Mouse (Mus musculus) forebrain, embryonic 12.5 days (tissue): ENCODE measurements around the gene Gm9112. TPM values are rescaled to one million over a fixed set of nuclear protein-coding genes. Genes with fewer than 3 reads are reported as not detected.
"Not testable (repeated sequence)": the region's sequence is repeated elsewhere in the genome, so short reads cannot be mapped to it uniquely, and the experiment has no call there.

Source experiments
- ATAC-seq: fragments of 200-750 bp; cut with Nextera tagmentation; 2 replicates; pipeline ENCODE4 v1.8.0; 2017; ENCODE audit warnings: moderate TSS enrichment; ENCODE audit not compliant: low FRiP score
- H3K27ac ChIP-seq: fragments of 300-500 bp; sonication (generic); 2 replicates; pipeline ENCODE4 v1.5.1; 2016; ENCODE audit warnings: mild to moderate bottlenecking
- H3K27me3 ChIP-seq: fragments of 300-500 bp; sonication (generic); 2 replicates; pipeline ENCODE4 v1.6.1; 2016; ENCODE audit warnings: mild to moderate bottlenecking
- H3K36me3 ChIP-seq: fragments of 300-500 bp; sonication (generic); replicated peaks from 2 replicates; pipeline ENCODE4 v1.6.1; 2016; ENCODE audit warnings: mild to moderate bottlenecking
- H3K4me1 ChIP-seq: fragments of 300-500 bp; sonication (generic); 2 replicates; pipeline ENCODE4 v1.6.1; 2016
- H3K4me2 ChIP-seq: fragments of 300-500 bp; sonication (generic); 2 replicates; pipeline ENCODE4 v1.6.1; 2016; ENCODE audit warnings: mild to moderate bottlenecking, moderate library complexity
- H3K4me3 ChIP-seq: fragments of 300-500 bp; sonication (generic); replicated peaks from 2 replicates; pipeline ENCODE4 v1.5.1; 2016; ENCODE audit warnings: mild to moderate bottlenecking
- H3K9ac ChIP-seq: fragments of 300-500 bp; sonication (generic); 2 replicates; pipeline ENCODE4 v1.6.1; 2016; ENCODE audit warnings: mild to moderate bottlenecking
- H3K9me3 ChIP-seq: fragments of 300-500 bp; sonication (generic); 2 replicates; pipeline ENCODE4 v1.6.1; 2016
- WGBS: fragments of 180-500 bp; shearing (Covaris S2); methylation state at CpG from one replicate; pipeline ENCODE4 v1.1.7; 2016; 5-methylcytosine and 5-hydroxymethylcytosine counted together
- polyA plus RNA-seq: library from polyadenylated mRNA; unstranded; fragments of >200 nt; fragmentation: Nextera tagmentation; extraction: Ambion mirVana; gene quantifications from 2 replicates; pipeline ENCODE4 v1.2.1, GENCODE M21; 2016

The Gm9112 gene
- not detected in 2 replicates for polyA plus RNA-seq

DNA sequence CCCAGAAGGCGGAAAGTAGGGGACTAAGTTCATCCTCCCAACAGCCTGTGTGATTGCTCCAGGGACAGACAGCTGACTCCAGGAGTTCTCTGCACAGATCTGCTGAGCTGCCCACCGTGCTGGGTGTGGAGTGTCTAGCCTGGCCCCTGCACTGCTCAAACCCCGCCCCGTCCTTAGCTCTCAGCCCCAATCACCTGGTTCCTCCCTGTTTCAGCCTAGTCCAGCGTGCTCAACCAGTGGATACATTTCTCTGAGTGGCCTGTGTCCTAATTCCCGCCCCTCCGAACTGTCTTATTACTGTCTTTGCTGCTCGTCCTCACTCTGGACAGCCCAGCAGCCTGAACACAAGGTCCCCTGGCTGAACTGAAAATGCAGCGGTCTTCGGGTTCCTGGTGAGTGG lies at the start of gene Gm9112, which contains the start of gene Dmrtc1b:
Gm9112 (minus strand) TSS at position 101 of the 400 bp plus-strand sequence.
Dmrtc1b (plus strand) TSS at position 331 of the 400 bp plus-strand sequence.
- WGBS = 87% methylated on average over 9 of the region's 10 CpGs
- peaks cover 16% of the 10 kb centered on the region for H3K27me3 ChIP-seq
- not testable (repeated sequence) for ATAC-seq, H3K4me1 ChIP-seq, H3K9me3 ChIP-seq, H3K9ac ChIP-seq, H3K4me3 ChIP-seq, H3K36me3 ChIP-seq, H3K4me2 ChIP-seq, H3K27ac ChIP-seq

DNA sequence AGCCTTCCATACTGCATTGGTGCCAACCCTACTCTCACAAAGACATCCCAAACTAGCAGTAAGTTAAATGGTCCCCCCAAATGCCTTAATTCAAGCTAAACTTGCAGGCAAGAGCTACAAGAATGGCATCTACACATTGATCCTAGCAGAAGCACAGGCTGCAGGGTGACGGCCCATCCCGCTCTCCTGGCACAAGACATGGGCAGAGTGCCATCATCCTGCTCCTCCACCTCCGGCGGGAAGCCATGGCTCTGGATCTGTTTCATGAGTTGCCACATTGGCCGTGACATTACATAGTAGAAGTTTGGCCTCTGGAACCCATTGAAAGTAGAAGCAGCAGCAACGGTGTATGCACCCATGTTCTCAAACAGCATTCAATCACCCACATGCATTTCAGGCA lies 16.8 kb upstream of the Gm9112 start:
- H3K36me3 ChIP-seq, H3K9me3 ChIP-seq, H3K4me2 ChIP-seq, H3K27ac ChIP-seq, H3K4me1 ChIP-seq, H3K9ac ChIP-seq, H3K4me3 ChIP-seq, H3K27me3 ChIP-seq, ATAC-seq: not testable (repeated sequence)
- WGBS = 93% methylated on average over 6 of the region's 6 CpGs

DNA sequence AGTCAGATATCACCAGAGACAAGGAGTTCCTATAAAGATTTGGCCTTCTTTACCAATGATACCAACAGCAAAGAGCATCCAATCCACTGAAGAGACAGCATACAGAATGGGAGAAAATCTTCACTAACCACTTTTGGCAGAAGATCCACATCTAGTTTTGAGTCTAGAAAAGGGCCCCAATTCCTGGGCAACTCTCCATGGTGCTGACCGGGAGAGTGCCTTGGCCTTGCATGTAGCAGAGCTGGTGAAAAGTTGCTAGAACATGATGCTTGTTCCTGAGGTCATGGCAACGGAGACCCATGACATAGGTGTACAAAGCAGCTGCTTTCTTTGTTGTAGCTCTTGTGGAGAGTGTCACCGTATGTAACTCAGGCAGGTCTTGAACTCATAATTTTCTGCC lies 6.8 kb downstream of the Gm9112 start:
- not testable (repeated sequence) for H3K36me3 ChIP-seq, H3K4me3 ChIP-seq, ATAC-seq, H3K9me3 ChIP-seq, H3K9ac ChIP-seq, H3K4me1 ChIP-seq, H3K27me3 ChIP-seq, H3K27ac ChIP-seq, H3K4me2 ChIP-seq
- 68% methylated on average over 3 of the region's 3 CpGs for WGBS

DNA sequence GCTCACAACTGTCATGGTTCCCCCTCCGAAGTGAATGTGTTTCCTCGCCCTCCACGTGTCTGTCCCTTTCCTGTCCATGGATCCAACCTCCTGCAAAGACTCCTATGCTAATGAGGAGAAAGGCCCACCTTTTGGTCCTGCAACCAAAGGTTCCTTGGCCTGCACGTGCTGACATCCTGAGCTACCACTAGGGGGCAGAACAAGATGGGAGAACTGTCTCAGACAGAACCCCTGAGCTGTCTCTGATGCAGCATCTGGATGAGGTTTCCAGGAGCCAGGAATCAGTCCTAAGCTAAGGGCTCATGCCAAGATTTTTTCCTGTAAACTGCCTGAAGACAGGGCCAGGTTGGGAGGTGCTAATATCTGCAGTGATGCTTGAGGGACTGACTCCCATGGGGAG lies 18.2 kb downstream of the Gm9112 start:
- H3K27ac ChIP-seq, H3K4me1 ChIP-seq, H3K4me3 ChIP-seq, H3K27me3 ChIP-seq, H3K36me3 ChIP-seq, H3K9me3 ChIP-seq, H3K4me2 ChIP-seq, H3K9ac ChIP-seq: not testable (repeated sequence)
- 20% methylated on average over 4 of the region's 4 CpGs for WGBS
- ATAC-seq = peak; percentile 60; the same call in 1 of the 2 replicates

DNA sequence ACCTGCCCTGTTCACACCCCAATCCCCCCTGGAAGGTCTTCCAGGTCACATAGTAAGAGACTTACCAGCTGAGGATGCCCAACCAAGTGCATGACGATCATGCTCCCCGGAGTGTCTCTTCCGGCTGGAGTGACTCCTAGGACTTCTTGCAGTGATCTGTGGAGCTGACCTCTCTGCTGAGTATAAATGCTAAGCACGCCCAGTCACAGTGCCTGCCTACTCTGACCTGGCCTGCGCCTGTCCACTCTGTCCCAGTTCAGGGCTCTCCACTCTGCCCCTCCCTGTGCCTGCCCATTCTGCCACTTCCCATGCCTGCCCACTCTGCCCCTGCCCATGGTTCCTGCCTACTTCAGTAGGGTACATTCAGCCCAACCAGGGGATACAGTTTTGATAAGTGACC lies 20.6 kb downstream of the Gm9112 start, which contains the start of gene Gm3880:
Gm3880 (minus strand) TSS at position 101 of the 400 bp plus-strand sequence.
- H3K27ac ChIP-seq, H3K27me3 ChIP-seq, H3K9me3 ChIP-seq, H3K4me3 ChIP-seq, H3K4me1 ChIP-seq, H3K36me3 ChIP-seq, H3K4me2 ChIP-seq, ATAC-seq, H3K9ac ChIP-seq: not testable (repeated sequence)
- WGBS = 86% methylated on average over 5 of the region's 5 CpGs

DNA sequence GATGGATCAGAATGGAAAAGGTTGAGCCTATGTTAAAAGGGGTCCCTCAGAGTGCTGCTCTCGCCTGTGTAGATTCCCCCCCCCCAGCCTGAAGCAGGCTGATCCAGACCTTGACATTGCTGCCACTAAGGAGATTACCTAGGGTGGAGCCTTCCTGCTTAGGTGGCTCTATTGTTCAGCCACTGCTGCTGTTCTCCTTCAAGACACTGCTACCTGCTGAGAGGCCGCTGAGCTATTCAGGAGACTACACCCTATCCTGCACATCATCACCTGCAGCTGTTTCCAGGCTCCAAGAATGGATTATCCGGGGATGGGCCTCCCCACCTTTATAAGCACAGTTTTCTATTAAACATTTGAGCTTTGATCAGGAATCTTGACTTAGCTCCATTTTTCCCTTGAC lies 22.7 kb downstream of the Gm9112 start:
- H3K4me1 ChIP-seq, H3K27me3 ChIP-seq, ATAC-seq, H3K4me2 ChIP-seq, H3K36me3 ChIP-seq, H3K9ac ChIP-seq, H3K9me3 ChIP-seq, H3K4me3 ChIP-seq, H3K27ac ChIP-seq: not testable (repeated sequence)
- WGBS = 42% methylated on average over 3 of the region's 3 CpGs

DNA sequence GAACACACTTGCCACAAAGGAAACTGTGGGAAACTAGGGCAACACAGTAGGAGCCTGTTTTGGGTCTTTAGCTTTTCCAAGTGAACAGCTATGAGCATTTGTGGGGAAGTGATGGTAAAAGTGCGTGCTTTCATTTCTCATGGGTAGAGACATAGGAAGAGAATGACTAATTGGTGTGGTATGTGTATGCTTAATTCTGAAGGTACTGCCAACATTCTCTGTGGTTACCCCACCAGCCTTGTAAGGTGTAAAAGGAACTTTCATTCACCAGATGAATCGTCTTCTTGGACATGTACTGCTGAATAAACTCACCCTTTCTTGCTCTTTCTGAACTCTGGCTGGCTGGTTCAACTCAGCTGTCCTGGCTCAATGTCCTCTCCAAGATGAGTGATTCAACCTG lies 40.8 kb downstream of the Gm9112 start:
- Histone ChIP-seq H3K4me1 (no peaks in the 10 kb centered on the region), H3K9ac (no peak overlapping the region), H3K4me3 (no peak overlapping the region), H3K27me3 (peaks cover 7% of the 10 kb centered on the region; the same call in 1 of the 2 replicates), H3K36me3 (no peaks in the 10 kb centered on the region), H3K9me3 (no peaks in the 10 kb centered on the region), H3K27ac (no peak overlapping the region), H3K4me2 (no peak overlapping the region)
- ATAC-seq = no peak
- 82% methylated on average over 2 of the region's 2 CpGs for WGBS

DNA sequence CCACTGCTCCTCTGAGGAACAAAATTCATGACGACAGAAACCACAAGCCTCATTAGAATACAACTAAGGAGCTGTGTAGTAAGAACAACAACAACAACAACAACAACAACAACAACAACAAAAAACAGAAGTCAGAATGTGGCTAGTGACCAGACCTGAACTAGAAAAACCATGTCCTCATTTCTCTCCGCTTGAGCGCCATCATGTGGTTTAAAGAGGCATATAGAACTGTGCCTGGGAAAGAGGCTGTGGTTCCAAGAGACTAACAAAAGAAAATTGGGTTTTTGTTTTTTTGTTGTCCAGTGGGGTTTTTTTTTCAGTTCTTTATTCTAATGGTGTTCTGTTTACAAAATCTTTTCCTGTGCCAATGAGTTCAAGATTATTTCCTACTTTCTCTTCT lies 46.7 kb downstream of the Gm9112 start:
- H3K27ac ChIP-seq = no peak overlapping the region
- H3K9me3 ChIP-seq = no peaks in the 10 kb centered on the region
- no peaks in the 10 kb centered on the region for H3K4me1 ChIP-seq
- no peak overlapping the region for H3K4me2 ChIP-seq
- 20% methylated on average over 3 of the region's 3 CpGs for WGBS
- ATAC-seq = no peak
- H3K9ac ChIP-seq = no peak overlapping the region
- no peak overlapping the region for H3K4me3 ChIP-seq
- no peaks in the 10 kb centered on the region for H3K36me3 ChIP-seq
- peaks cover 13% of the 10 kb centered on the region; the same call in 1 of the 2 replicates for H3K27me3 ChIP-seq

Other genes starting within 250 kb of the Gm9112 start
- gene Hdac8, start 202.3 kb downstream of the Gm9112 start, polyA plus RNA-seq = 9.4 and 11.1 TPM in 2 replicates
- gene Phka1, start 63.4 kb downstream of the Gm9112 start, polyA plus RNA-seq = 7.3 and 7.6 TPM in 2 replicates
- gene Gm3880, start 20.7 kb downstream of the Gm9112 start, polyA plus RNA-seq = not detected in 2 replicates
- gene Dmrtc1b, start 230 bp upstream of the Gm9112 start, polyA plus RNA-seq = not detected in 2 replicates
- gene Dmrtc1c1, start 95.3 kb upstream of the Gm9112 start, polyA plus RNA-seq = not detected in 2 replicates
- gene Dmrtc1c2, start 147.0 kb upstream of the Gm9112 start, polyA plus RNA-seq = not detected in 2 replicates
- not detected in 2 replicates for gene 1700031F05Rik, start 160.3 kb upstream of the Gm9112 start, polyA plus RNA-seq
- 0.18 and 0.44 TPM in 2 replicates for gene Dmrtc1a, start 201.1 kb upstream of the Gm9112 start, polyA plus RNA-seq
- not detected in 2 replicates for gene 1700011M02Rik, start 201.3 kb upstream of the Gm9112 start, polyA plus RNA-seq
- not detected in 2 replicates for gene 1700018G05Rik, start 220.7 kb upstream of the Gm9112 start, polyA plus RNA-seq